Mouse (Mus musculus): ENCODE measurements around the gene Ccl3. TPM values are rescaled to one million over a fixed set of nuclear protein-coding genes. Genes with fewer than 3 reads are reported as not detected.

Ccl3 gene
- polyA plus RNA-seq, 1 experiment from 2014 or later, result 0.29 TPM

- Histone ChIP-seq H3K9me3 (ENCODE audit: control insufficient read depth, low read length) (no peaks in the 10 kb centered on the region), H3K27me3 (ENCODE audit: control insufficient read depth, insufficient read depth, low read length) (no peaks in the 10 kb centered on the region), H3K4me3 (ENCODE audit: low read depth, low read length) (no peak overlapping the region), H3K4me2 (replicated peaks; ENCODE audit: low read depth) (no peak overlapping the region), H3K36me3 (ENCODE audit: control insufficient read depth, insufficient read depth, low read length) (no peaks in the 10 kb centered on the region), H3K27ac (replicated peaks) (no peak overlapping the region), H3K9ac (ENCODE audit: low read length) (no peak overlapping the region), H3K4me1 (replicated peaks; ENCODE audit: control insufficient read depth, insufficient read depth) (no peaks in the 10 kb centered on the region)
- 54% methylated on average over 2 of the region's 2 CpGs for WGBS
- TF ChIP-seq CTCF (IDR thresholded peaks at IDR 0.05; ENCODE audit: low read depth), result no peak
- TF ChIP-seq EP300 (optimal IDR thresholded peaks at IDR 0.05), result no peak
- no peak for ATAC-seq (ENCODE audit: low FRiP score, low TSS enrichment)
- DNase-seq (ENCODE audit: low spot score), result no peak
Observed at GRCm38 (mm10) chr11:83641216-83641615, 7.9 kb downstream of the Ccl3 start.

- Histone ChIP-seq H3K4me3 (ENCODE audit: low read depth, low read length) (no peak overlapping the region), H3K27ac (replicated peaks) (no peak overlapping the region), H3K9ac (ENCODE audit: low read length) (no peak overlapping the region), H3K4me2 (replicated peaks; ENCODE audit: low read depth) (no peak overlapping the region), H3K27me3 (ENCODE audit: control insufficient read depth, insufficient read depth, low read length) (no peaks in the 10 kb centered on the region), H3K4me1 (replicated peaks; ENCODE audit: control insufficient read depth, insufficient read depth) (no peaks in the 10 kb centered on the region), H3K36me3 (ENCODE audit: control insufficient read depth, insufficient read depth, low read length) (no peaks in the 10 kb centered on the region), H3K9me3 (ENCODE audit: control insufficient read depth, low read length) (no peaks in the 10 kb centered on the region)
- DNase-seq (ENCODE audit: low spot score) (no peak), ATAC-seq (ENCODE audit: low FRiP score, low TSS enrichment) (no peak)
- no peak for TF ChIP-seq CTCF (IDR thresholded peaks at IDR 0.05; ENCODE audit: low read depth)
- no peak for TF ChIP-seq EP300 (optimal IDR thresholded peaks at IDR 0.05)
- WGBS, result 76% methylated on average over 5 of the region's 5 CpGs
Observed at GRCm38 (mm10) chr11:83640141-83640540, 9.0 kb downstream of the Ccl3 start.

GRCm38 (mm10) chr11:83639533-83639932 is 9.6 kb downstream of the Ccl3 start:
- ATAC-seq (ENCODE audit: low FRiP score, low TSS enrichment) (no peak), DNase-seq (ENCODE audit: low spot score) (no peak)
- Histone ChIP-seq H3K4me2 (replicated peaks; ENCODE audit: low read depth) (no peak overlapping the region), H3K4me1 (replicated peaks; ENCODE audit: control insufficient read depth, insufficient read depth) (no peaks in the 10 kb centered on the region), H3K36me3 (ENCODE audit: control insufficient read depth, insufficient read depth, low read length) (no peaks in the 10 kb centered on the region), H3K27me3 (ENCODE audit: control insufficient read depth, insufficient read depth, low read length) (no peaks in the 10 kb centered on the region), H3K27ac (replicated peaks) (no peak overlapping the region), H3K9ac (ENCODE audit: low read length) (no peak overlapping the region), H3K9me3 (ENCODE audit: control insufficient read depth, low read length) (no peaks in the 10 kb centered on the region), H3K4me3 (ENCODE audit: low read depth, low read length) (no peak overlapping the region)
- WGBS, result 61% methylated on average over 3 of the region's 3 CpGs
- TF ChIP-seq EP300 (optimal IDR thresholded peaks at IDR 0.05) (no peak), CTCF (IDR thresholded peaks at IDR 0.05; ENCODE audit: low read depth) (peak; percentile 49)

GRCm38 (mm10) chr11:83638934-83639333 is 10.2 kb downstream of the Ccl3 start:
- no peak overlapping the region for H3K9ac ChIP-seq (ENCODE audit: low read length)
- H3K36me3 ChIP-seq (ENCODE audit: control insufficient read depth, insufficient read depth, low read length), result no peaks in the 10 kb centered on the region
- H3K4me1 ChIP-seq (replicated peaks; ENCODE audit: control insufficient read depth, insufficient read depth), result no peaks in the 10 kb centered on the region
- no peak overlapping the region for H3K27ac ChIP-seq (replicated peaks)
- WGBS, result 60% methylated on average over 2 of the region's 2 CpGs
- TF ChIP-seq CTCF (IDR thresholded peaks at IDR 0.05; ENCODE audit: low read depth), result no peak
- no peak for TF ChIP-seq EP300 (optimal IDR thresholded peaks at IDR 0.05)
- no peak for ATAC-seq (ENCODE audit: low FRiP score, low TSS enrichment)
- DNase-seq (ENCODE audit: low spot score), result no peak
- no peak overlapping the region for H3K4me3 ChIP-seq (ENCODE audit: low read depth, low read length)
- H3K9me3 ChIP-seq (ENCODE audit: control insufficient read depth, low read length), result no peaks in the 10 kb centered on the region
- no peaks in the 10 kb centered on the region for H3K27me3 ChIP-seq (ENCODE audit: control insufficient read depth, insufficient read depth, low read length)
- no peak overlapping the region for H3K4me2 ChIP-seq (replicated peaks; ENCODE audit: low read depth)

- ATAC-seq (ENCODE audit: low FRiP score, low TSS enrichment) (no peak), DNase-seq (ENCODE audit: low spot score) (no peak)
- Histone ChIP-seq H3K9me3 (ENCODE audit: control insufficient read depth, low read length) (no peaks in the 10 kb centered on the region), H3K27ac (replicated peaks) (no peak overlapping the region), H3K9ac (ENCODE audit: low read length) (no peak overlapping the region), H3K4me2 (replicated peaks; ENCODE audit: low read depth) (no peak overlapping the region), H3K36me3 (ENCODE audit: control insufficient read depth, insufficient read depth, low read length) (no peaks in the 10 kb centered on the region), H3K4me1 (replicated peaks; ENCODE audit: control insufficient read depth, insufficient read depth) (no peaks in the 10 kb centered on the region), H3K4me3 (ENCODE audit: low read depth, low read length) (no peak overlapping the region), H3K27me3 (ENCODE audit: control insufficient read depth, insufficient read depth, low read length) (no peaks in the 10 kb centered on the region)
- 78% methylated on average over 1 of the region's 1 CpGs for WGBS
- TF ChIP-seq CTCF (IDR thresholded peaks at IDR 0.05; ENCODE audit: low read depth), result no peak
- no peak for TF ChIP-seq EP300 (optimal IDR thresholded peaks at IDR 0.05)
Observed at GRCm38 (mm10) chr11:83636742-83637235, 12.4 kb downstream of the Ccl3 start.

GRCm38 (mm10) chr11:83634898-83635297 is 14.3 kb downstream of the Ccl3 start:
- TF ChIP-seq CTCF (IDR thresholded peaks at IDR 0.05; ENCODE audit: low read depth) (no peak), EP300 (optimal IDR thresholded peaks at IDR 0.05) (no peak)

More at GRCm38 (mm10) chr11:83634898-83635297, 14.3 kb downstream of the Ccl3 start:
- H3K9me3 ChIP-seq (ENCODE audit: control insufficient read depth, low read length), result no peaks in the 10 kb centered on the region
- ATAC-seq (ENCODE audit: low FRiP score, low TSS enrichment) (no peak), DNase-seq (ENCODE audit: low spot score) (no peak)
- no peak overlapping the region for H3K4me3 ChIP-seq (ENCODE audit: low read depth, low read length)
- H3K27ac ChIP-seq (replicated peaks), result no peak overlapping the region
- no peak overlapping the region for H3K4me2 ChIP-seq (replicated peaks; ENCODE audit: low read depth)
- no peak overlapping the region for H3K9ac ChIP-seq (ENCODE audit: low read length)
- 93% methylated on average over 2 of the region's 2 CpGs for WGBS
- no peaks in the 10 kb centered on the region for H3K36me3 ChIP-seq (ENCODE audit: control insufficient read depth, insufficient read depth, low read length)
- no peaks in the 10 kb centered on the region for H3K4me1 ChIP-seq (replicated peaks; ENCODE audit: control insufficient read depth, insufficient read depth)
- no peaks in the 10 kb centered on the region for H3K27me3 ChIP-seq (ENCODE audit: control insufficient read depth, insufficient read depth, low read length)

Data from stomach, postnatal 0 days (tissue).